Mouse (Mus musculus) liver, adult 2 months (tissue): Measurements from ENCODE around the gene Mbnl2.

Experiments
- CTCF ChIP-seq: fragments of 200-500 bp; IDR thresholded peaks from 2 replicates; pipeline ENCODE4 v1.5.1; 2011; ENCODE audit warnings: low read depth, low read length, control low read depth
- POLR2A ChIP-seq: fragments of 200-500 bp; IDR thresholded peaks from 2 replicates; pipeline ENCODE4 v1.6.1; 2011; ENCODE audit warnings: low read length, control low read depth; ENCODE audit not compliant: insufficient read depth; ENCODE audit errors: extremely low read depth

- TF ChIP-seq CTCF: no peak
- no peak for TF ChIP-seq POLR2A
Measured at GRCm38 (mm10) chr14:120270031-120270430, 5.4 kb upstream of the Mbnl2 start.
